Mouse (Mus musculus): ENCODE results near the gene Doc2b.

- no peak for TF ChIP-seq EP300 (IDR thresholded peaks at IDR 0.05)
- no peak for TF ChIP-seq CTCF (IDR thresholded peaks at IDR 0.05)
Observed at GRCm38 (mm10) chr11:75801771-75802550, 6.1 kb upstream of the Doc2b start.

All from lung, postnatal 0 days (tissue).